Mouse (Mus musculus): ENCODE measurements at regions not wholly inside any gene's neighbourhood (a gene's known extent, or its start where the extent isn't known, plus 50 kb on each side); places are given as distances from the start of the nearest gene placed in this dataset.

- no peak for TF ChIP-seq POLR2A (IDR thresholded peaks at IDR 0.05; ENCODE audit: borderline replicate concordance, extremely low read depth, insufficient read depth, insufficient read length, poor library complexity, severe bottlenecking)
- TF ChIP-seq CTCF (IDR thresholded peaks at IDR 0.05; ENCODE audit: borderline replicate concordance, extremely low read depth, insufficient read depth, insufficient read length): peak; percentile 95
Measured at GRCm38 (mm10) chr5:74943737-74944403, 100.7 kb downstream of the Chic2 start.

GRCm38 (mm10) chr5:74941426-74941825 is 103.1 kb downstream of the Chic2 start:
- peak; percentile 50 for DNase-seq (ENCODE audit: low read depth)
- no peak for TF ChIP-seq POLR2A (IDR thresholded peaks at IDR 0.05; ENCODE audit: borderline replicate concordance, extremely low read depth, insufficient read depth, insufficient read length, poor library complexity, severe bottlenecking)
- TF ChIP-seq CTCF (IDR thresholded peaks at IDR 0.05; ENCODE audit: borderline replicate concordance, extremely low read depth, insufficient read depth, insufficient read length): no peak

More at GRCm38 (mm10) chr5:74943737-74944403, 100.7 kb downstream of the Chic2 start:
- DNase-seq (ENCODE audit: low read depth): peak; percentile 94

- TF ChIP-seq POLR2A (IDR thresholded peaks at IDR 0.05; ENCODE audit: borderline replicate concordance, extremely low read depth, insufficient read depth, insufficient read length, poor library complexity, severe bottlenecking) (no peak), CTCF (IDR thresholded peaks at IDR 0.05; ENCODE audit: borderline replicate concordance, extremely low read depth, insufficient read depth, insufficient read length) (no peak)
- no peak for DNase-seq (ENCODE audit: low read depth)
Measured at GRCm38 (mm10) chr5:74937416-74937940, 107.1 kb downstream of the Chic2 start.

GRCm38 (mm10) chr5:74936087-74936486 is 108.5 kb downstream of the Chic2 start:
- DNase-seq (ENCODE audit: low read depth): no peak
- no peak for TF ChIP-seq CTCF (IDR thresholded peaks at IDR 0.05; ENCODE audit: borderline replicate concordance, extremely low read depth, insufficient read depth, insufficient read length)

GRCm38 (mm10) chr5:74935676-74936075 is 108.9 kb downstream of the Chic2 start:
- TF ChIP-seq POLR2A (IDR thresholded peaks at IDR 0.05; ENCODE audit: borderline replicate concordance, extremely low read depth, insufficient read depth, insufficient read length, poor library complexity, severe bottlenecking) (no peak), CTCF (IDR thresholded peaks at IDR 0.05; ENCODE audit: borderline replicate concordance, extremely low read depth, insufficient read depth, insufficient read length) (no peak)
- DNase-seq (ENCODE audit: low read depth): no peak

GRCm38 (mm10) chr5:74933276-74933675 is 111.3 kb downstream of the Chic2 start:
- TF ChIP-seq POLR2A (IDR thresholded peaks at IDR 0.05; ENCODE audit: borderline replicate concordance, extremely low read depth, insufficient read depth, insufficient read length, poor library complexity, severe bottlenecking): no peak
- TF ChIP-seq CTCF (IDR thresholded peaks at IDR 0.05; ENCODE audit: borderline replicate concordance, extremely low read depth, insufficient read depth, insufficient read length): no peak

GRCm38 (mm10) chr5:74932206-74932605 is 112.4 kb downstream of the Chic2 start:
- DNase-seq (ENCODE audit: low read depth): no peak
- TF ChIP-seq CTCF (IDR thresholded peaks at IDR 0.05; ENCODE audit: borderline replicate concordance, extremely low read depth, insufficient read depth, insufficient read length) (no peak), POLR2A (IDR thresholded peaks at IDR 0.05; ENCODE audit: borderline replicate concordance, extremely low read depth, insufficient read depth, insufficient read length, poor library complexity, severe bottlenecking) (no peak)

More at GRCm38 (mm10) chr5:74933276-74933675, 111.3 kb downstream of the Chic2 start:
- no peak for DNase-seq (ENCODE audit: low read depth)

GRCm38 (mm10) chr5:74931765-74932164 is 112.8 kb downstream of the Chic2 start:
- DNase-seq (ENCODE audit: low read depth): no peak
- no peak for TF ChIP-seq POLR2A (IDR thresholded peaks at IDR 0.05; ENCODE audit: borderline replicate concordance, extremely low read depth, insufficient read depth, insufficient read length, poor library complexity, severe bottlenecking)
- no peak for TF ChIP-seq CTCF (IDR thresholded peaks at IDR 0.05; ENCODE audit: borderline replicate concordance, extremely low read depth, insufficient read depth, insufficient read length)

- no peak for TF ChIP-seq POLR2A (IDR thresholded peaks at IDR 0.05; ENCODE audit: borderline replicate concordance, extremely low read depth, insufficient read depth, insufficient read length, poor library complexity, severe bottlenecking)
- TF ChIP-seq CTCF (IDR thresholded peaks at IDR 0.05; ENCODE audit: borderline replicate concordance, extremely low read depth, insufficient read depth, insufficient read length): no peak
- no peak for DNase-seq (ENCODE audit: low read depth)
Measured at GRCm38 (mm10) chr5:74927543-74927942, 117.0 kb downstream of the Chic2 start.

- TF ChIP-seq POLR2A (IDR thresholded peaks at IDR 0.05; ENCODE audit: borderline replicate concordance, extremely low read depth, insufficient read depth, insufficient read length, poor library complexity, severe bottlenecking) (no peak), CTCF (IDR thresholded peaks at IDR 0.05; ENCODE audit: borderline replicate concordance, extremely low read depth, insufficient read depth, insufficient read length) (no peak)
- DNase-seq (ENCODE audit: low read depth): no peak
Measured at GRCm38 (mm10) chr5:74925769-74926168, 118.8 kb downstream of the Chic2 start.

- DNase-seq (ENCODE audit: low read depth): no peak
- TF ChIP-seq POLR2A (IDR thresholded peaks at IDR 0.05; ENCODE audit: borderline replicate concordance, extremely low read depth, insufficient read depth, insufficient read length, poor library complexity, severe bottlenecking) (no peak), CTCF (IDR thresholded peaks at IDR 0.05; ENCODE audit: borderline replicate concordance, extremely low read depth, insufficient read depth, insufficient read length) (no peak)
Measured at GRCm38 (mm10) chr5:74924031-74924533, 120.5 kb downstream of the Chic2 start.

GRCm38 (mm10) chr5:74923337-74923736 is 121.2 kb downstream of the Chic2 start:
- DNase-seq (ENCODE audit: low read depth): no peak
- TF ChIP-seq POLR2A (IDR thresholded peaks at IDR 0.05; ENCODE audit: borderline replicate concordance, extremely low read depth, insufficient read depth, insufficient read length, poor library complexity, severe bottlenecking) (no peak), CTCF (IDR thresholded peaks at IDR 0.05; ENCODE audit: borderline replicate concordance, extremely low read depth, insufficient read depth, insufficient read length) (no peak)
